Mouse (Mus musculus): ENCODE measurements around the gene Tgoln1. TPM values are rescaled to one million over a fixed set of nuclear protein-coding genes. Genes with fewer than 3 reads are reported as not detected.

The Tgoln1 gene
- total and polyA plus RNA-seq, 3 experiments, result 4.4 to 72.6 (median 49.7) TPM

Other genes with a start within 250 kb of the Tgoln1 start
- gene Vamp5, start 236.5 kb downstream of the Tgoln1 start, total RNA-seq (2014; fragmentation: Nextera tagmentation), result 187 and 244 TPM in 2 replicates
- 163 and 182 TPM in 2 replicates for gene Vamp5, start 236.5 kb downstream of the Tgoln1 start, total RNA-seq (2017)
- gene Vamp5, start 236.5 kb downstream of the Tgoln1 start, polyA plus RNA-seq (2012), result 133 and 183 TPM in 2 replicates
- gene Vamp8, start 226.3 kb downstream of the Tgoln1 start, total RNA-seq (2014; fragmentation: Nextera tagmentation), result 58.1 and 72.6 TPM in 2 replicates
- gene Vamp8, start 226.3 kb downstream of the Tgoln1 start, total RNA-seq (2017), result 516 and 572 TPM in 2 replicates
- gene Vamp8, start 226.3 kb downstream of the Tgoln1 start, polyA plus RNA-seq (2012), result 147 and 261 TPM in 2 replicates
- 25.9 and 27.8 TPM in 2 replicates for gene Ggcx, start 202.7 kb downstream of the Tgoln1 start, total RNA-seq (2014; fragmentation: Nextera tagmentation)
- gene Ggcx, start 202.7 kb downstream of the Tgoln1 start, total RNA-seq (2017), result 9.2 and 12.4 TPM in 2 replicates
- gene Ggcx, start 202.7 kb downstream of the Tgoln1 start, polyA plus RNA-seq (2012), result 6.5 and 6.7 TPM in 2 replicates
- gene Mat2a, start 177.4 kb downstream of the Tgoln1 start, total RNA-seq (2014; fragmentation: Nextera tagmentation), result 355 and 414 TPM in 2 replicates
- 275 and 294 TPM in 2 replicates for gene Mat2a, start 177.4 kb downstream of the Tgoln1 start, total RNA-seq (2017)
- 24.9 and 34.2 TPM in 2 replicates for gene Mat2a, start 177.4 kb downstream of the Tgoln1 start, polyA plus RNA-seq (2012)
- gene Sh2d6, start 95.3 kb downstream of the Tgoln1 start, total RNA-seq (2014; fragmentation: Nextera tagmentation), result not detected in 2 replicates
- 0.16 TPM in 1 of 2 replicates, not detected in the other for gene Sh2d6, start 95.3 kb downstream of the Tgoln1 start, total RNA-seq (2017)
- gene Sh2d6, start 95.3 kb downstream of the Tgoln1 start, polyA plus RNA-seq (2012), result not detected in 2 replicates
- 37.8 and 38.0 TPM in 2 replicates for gene Capg, start 72.6 kb downstream of the Tgoln1 start, total RNA-seq (2014; fragmentation: Nextera tagmentation)
- gene Capg, start 72.6 kb downstream of the Tgoln1 start, total RNA-seq (2017), result 113 and 150 TPM in 2 replicates
- 88.6 and 102 TPM in 2 replicates for gene Capg, start 72.6 kb downstream of the Tgoln1 start, polyA plus RNA-seq (2012)
- 20.4 and 25.5 TPM in 2 replicates for gene Elmod3, start 18.6 kb downstream of the Tgoln1 start, total RNA-seq (2014; fragmentation: Nextera tagmentation)
- 8.6 and 9.8 TPM in 2 replicates for gene Elmod3, start 18.6 kb downstream of the Tgoln1 start, total RNA-seq (2017)
- 16.6 and 22.1 TPM in 2 replicates for gene Elmod3, start 18.6 kb downstream of the Tgoln1 start, polyA plus RNA-seq (2012)
- gene Retsat, start 18.5 kb downstream of the Tgoln1 start, total RNA-seq (2014; fragmentation: Nextera tagmentation), result 13.1 and 13.6 TPM in 2 replicates
- gene Retsat, start 18.5 kb downstream of the Tgoln1 start, total RNA-seq (2017), result 12.6 and 14.8 TPM in 2 replicates
- 6.1 and 25.6 TPM in 2 replicates for gene Retsat, start 18.5 kb downstream of the Tgoln1 start, polyA plus RNA-seq (2012)
- gene Tcf7l1, start 172.3 kb upstream of the Tgoln1 start, total RNA-seq (2014; fragmentation: Nextera tagmentation), result not detected in 2 replicates
- gene Tcf7l1, start 172.3 kb upstream of the Tgoln1 start, total RNA-seq (2017), result 0.06 and 0.38 TPM in 2 replicates
- gene Tcf7l1, start 172.3 kb upstream of the Tgoln1 start, polyA plus RNA-seq (2012), result not detected in 2 replicates